Mouse (Mus musculus): Measurements from ENCODE around the gene Gabrd.

- TF ChIP-seq CTCF (IDR thresholded peaks at IDR 0.05; ENCODE audit: low read depth) (no peak), EP300 (optimal IDR thresholded peaks at IDR 0.05) (no peak)
These were observed 51.6 kb downstream of the Gabrd start for GRCm38 (mm10) chr4:155346350-155346749.

Measured in stomach, postnatal 0 days (tissue).